Mouse (Mus musculus) embryonic facial prominence, embryonic 14.5 days (tissue): ENCODE data around the gene Tectb. TPM values are rescaled to one million over a fixed set of nuclear protein-coding genes. Genes with fewer than 3 reads are reported as not detected.

Experiments
- ATAC-seq: fragments of 200-750 bp; cut with Nextera tagmentation; 2 replicates; pipeline ENCODE4 v1.8.0; 2017; ENCODE audit warnings: low read depth, moderate number of reproducible peaks, moderate TSS enrichment
- DNase-seq: peaks from one replicate; pipeline ENCODE4 v3.0.0-alpha.2; 2015; ENCODE audit warnings: low spot score
- H3K27ac ChIP-seq: fragments of 300-500 bp; sonication (generic); replicated peaks from 2 replicates; pipeline ENCODE4 v1.5.1; 2014; ENCODE audit warnings: low read depth, mild to moderate bottlenecking, low read length, moderate library complexity
- H3K27me3 ChIP-seq: fragments of 300-500 bp; sonication (generic); replicated peaks from 2 replicates; pipeline ENCODE4 v1.6.1; 2014; ENCODE audit warnings: low read length; ENCODE audit not compliant: control insufficient read depth, insufficient read depth
- H3K36me3 ChIP-seq: fragments of 300-500 bp; sonication (generic); 2 replicates; pipeline ENCODE4 v1.6.1; 2014; ENCODE audit warnings: low read length, mixed read lengths; ENCODE audit not compliant: control insufficient read depth, insufficient read depth
- H3K4me1 ChIP-seq: fragments of 300-500 bp; sonication (generic); 2 replicates; pipeline ENCODE4 v1.6.1; 2014; ENCODE audit warnings: antibody characterized with exemption, low read length; ENCODE audit not compliant: control insufficient read depth, insufficient read depth
- H3K4me2 ChIP-seq: fragments of 300-500 bp; sonication (generic); 2 replicates; pipeline ENCODE4 v1.6.1; 2014; ENCODE audit warnings: low read depth, mild to moderate bottlenecking, low read length, moderate library complexity, mixed read lengths
- H3K4me3 ChIP-seq: fragments of 300-500 bp; sonication (generic); 2 replicates; pipeline ENCODE4 v1.5.1; 2014; ENCODE audit warnings: low read depth, mild to moderate bottlenecking, low read length
- H3K9ac ChIP-seq: fragments of 300-500 bp; sonication (generic); 2 replicates; pipeline ENCODE4 v1.6.1; 2014; ENCODE audit warnings: low read depth, mild to moderate bottlenecking, low read length, moderate library complexity, mixed read lengths
- H3K9me3 ChIP-seq: fragments of 300-500 bp; sonication (generic); 2 replicates; pipeline ENCODE4 v1.6.1; 2016; ENCODE audit warnings: low read length; ENCODE audit not compliant: control insufficient read depth
- whole genome bisulfite sequencing: fragments of 180-500 bp; shearing (Covaris S2); extraction: QIAGEN DNeasy Blood & Tissue Kit; methylation state at CpG from one replicate; pipeline ENCODE4 v1.1.7; 2014; 5-methylcytosine and 5-hydroxymethylcytosine counted together
- polyA plus RNA-seq: library from polyadenylated mRNA; unstranded; fragments of >200 nt; fragmentation: Nextera tagmentation; extraction: Ambion mirVana; gene quantifications from 2 replicates; pipeline ENCODE4 v1.2.1, GENCODE M21; 2014

The Tectb gene
- polyA plus RNA-seq, result 1.6 and 2.4 TPM in 2 replicates

DNA sequence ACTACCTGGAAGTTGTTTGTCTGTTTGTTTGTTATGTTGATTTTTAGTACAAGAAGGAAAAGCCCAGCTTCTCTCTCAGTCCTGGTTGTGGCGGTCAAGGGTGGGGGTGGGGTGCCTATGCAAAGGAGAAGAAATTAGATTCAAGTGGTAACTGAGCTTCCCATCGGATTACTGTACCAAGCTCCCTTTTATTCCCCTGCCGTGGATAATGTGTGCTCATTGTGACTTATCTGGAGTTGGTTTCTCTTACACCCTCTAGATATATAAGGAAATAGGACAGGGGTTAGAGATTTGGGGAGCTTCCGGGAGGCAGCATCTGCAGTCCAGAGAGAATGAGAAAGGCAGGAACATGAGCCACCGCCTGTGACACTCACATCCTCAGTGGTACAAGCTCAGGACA is at the start of gene Tectb:
Tectb (plus strand) TSS at position 301 of the 400 bp plus-strand sequence.
- no peak for ATAC-seq
- Histone ChIP-seq H3K9ac (no peak within 1 kb of the TSS), H3K27ac (no peak within 1 kb of the TSS), H3K4me3 (no peak within 1 kb of the TSS), H3K27me3 (no peaks in the 10 kb centered on the region), H3K4me2 (no peak within 1 kb of the TSS), H3K36me3 (no peaks in the 10 kb centered on the region), H3K4me1 (no peaks in the 10 kb centered on the region), H3K9me3 (no peaks in the 10 kb centered on the region)
- WGBS, result 70% methylated on average over 5 of the region's 5 CpGs
- DNase-seq, result no peak

- Histone ChIP-seq H3K9ac (no peak overlapping the region), H3K36me3 (no peaks in the 10 kb centered on the region), H3K4me3 (no peak overlapping the region), H3K27ac (no peak overlapping the region), H3K4me1 (peaks cover 1% of the 10 kb centered on the region; the same call in 1 of the 2 replicates), H3K4me2 (no peak overlapping the region), H3K27me3 (no peaks in the 10 kb centered on the region), H3K9me3 (no peaks in the 10 kb centered on the region)
- WGBS, result 52% methylated on average over 1 of the region's 1 CpGs
- ATAC-seq (no peak), DNase-seq (no peak)
Observed at GRCm38 (mm10) chr19:55131747-55132146, 48.8 kb upstream of the Tectb start.

- Histone ChIP-seq H3K9ac (no peak overlapping the region), H3K4me2 (no peak overlapping the region), H3K27ac (no peak overlapping the region), H3K27me3 (no peaks in the 10 kb centered on the region), H3K9me3 (no peaks in the 10 kb centered on the region), H3K36me3 (no peaks in the 10 kb centered on the region), H3K4me1 (peaks cover 6% of the 10 kb centered on the region; the same call in 1 of the 2 replicates), H3K4me3 (no peak overlapping the region)
- ATAC-seq (no peak), DNase-seq (no peak)
- 82% methylated on average over 3 of the region's 3 CpGs for whole genome bisulfite sequencing
Observed at GRCm38 (mm10) chr19:55132476-55132875, 48.1 kb upstream of the Tectb start.

DNA sequence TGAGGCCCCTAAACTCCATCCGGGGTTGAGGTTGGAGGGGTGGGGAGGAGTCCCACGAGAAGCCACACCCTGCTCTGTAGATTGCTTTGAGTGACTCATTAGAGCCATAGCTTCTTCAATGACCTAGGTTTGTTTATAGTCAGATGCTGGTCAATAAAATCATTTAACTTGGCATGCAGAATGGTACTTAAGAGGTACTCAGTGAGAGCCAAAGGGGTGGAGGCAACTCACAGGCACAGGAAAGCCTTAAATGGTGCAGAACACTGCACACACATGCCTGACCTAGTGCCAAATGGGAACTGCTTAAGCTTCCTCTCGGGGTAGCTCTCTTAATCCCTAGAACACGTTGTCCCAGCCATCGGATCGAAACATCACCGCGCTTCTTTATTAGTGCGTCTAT is 46.0 kb upstream of the Tectb start:
- Histone ChIP-seq H3K36me3 (no peaks in the 10 kb centered on the region), H3K27me3 (no peaks in the 10 kb centered on the region), H3K27ac (no peak overlapping the region), H3K9ac (no peak overlapping the region), H3K9me3 (no peaks in the 10 kb centered on the region), H3K4me1 (peaks cover 6% of the 10 kb centered on the region; the same call in 1 of the 2 replicates), H3K4me3 (no peak overlapping the region), H3K4me2 (no peak overlapping the region)
- ATAC-seq (no peak), DNase-seq (no peak)
- 83% methylated on average over 9 of the region's 9 CpGs for WGBS

DNA sequence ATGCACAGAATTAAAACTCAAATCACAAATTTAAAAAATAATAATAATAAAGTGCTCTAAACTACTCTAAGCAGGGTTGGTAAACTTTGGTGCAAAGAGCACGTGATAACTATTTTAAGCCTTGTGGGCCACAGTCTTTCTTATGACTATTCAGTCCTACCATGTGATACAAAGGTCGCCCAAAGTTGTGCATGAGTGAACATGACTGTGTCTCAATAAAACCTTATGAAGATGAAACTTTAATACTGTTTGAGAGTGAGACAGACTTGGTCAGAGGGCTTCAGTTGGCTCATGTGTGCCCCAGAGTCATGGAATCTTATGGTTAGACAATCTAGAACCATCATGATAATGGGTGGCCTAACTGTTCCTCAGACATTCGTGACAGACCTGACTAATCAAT is 44.6 kb upstream of the Tectb start:
- ATAC-seq (no peak), DNase-seq (no peak)
- no peak overlapping the region for H3K4me2 ChIP-seq
- 82% methylated on average over 3 of the region's 3 CpGs for WGBS
- H3K4me3 ChIP-seq, result no peak overlapping the region
- H3K4me1 ChIP-seq, result peaks cover 6% of the 10 kb centered on the region; the same call in 1 of the 2 replicates
- no peak overlapping the region for H3K27ac ChIP-seq
- no peak overlapping the region for H3K9ac ChIP-seq
- no peaks in the 10 kb centered on the region for H3K9me3 ChIP-seq
- H3K36me3 ChIP-seq, result no peaks in the 10 kb centered on the region
- H3K27me3 ChIP-seq, result no peaks in the 10 kb centered on the region

GRCm38 (mm10) chr19:55136693-55137427 is 43.7 kb upstream of the Tectb start:
- no peak for ATAC-seq
- H3K4me2 ChIP-seq, result no peak overlapping the region
- no peaks in the 10 kb centered on the region for H3K9me3 ChIP-seq
- no peaks in the 10 kb centered on the region for H3K36me3 ChIP-seq
- H3K4me1 ChIP-seq, result peaks cover 6% of the 10 kb centered on the region; the same call in 1 of the 2 replicates
- no peak overlapping the region for H3K9ac ChIP-seq
- DNase-seq, result peak; percentile 44
- H3K27ac ChIP-seq, result no peak overlapping the region
- 58% methylated on average over 4 of the region's 4 CpGs for WGBS
- no peaks in the 10 kb centered on the region for H3K27me3 ChIP-seq
- no peak overlapping the region for H3K4me3 ChIP-seq

DNA sequence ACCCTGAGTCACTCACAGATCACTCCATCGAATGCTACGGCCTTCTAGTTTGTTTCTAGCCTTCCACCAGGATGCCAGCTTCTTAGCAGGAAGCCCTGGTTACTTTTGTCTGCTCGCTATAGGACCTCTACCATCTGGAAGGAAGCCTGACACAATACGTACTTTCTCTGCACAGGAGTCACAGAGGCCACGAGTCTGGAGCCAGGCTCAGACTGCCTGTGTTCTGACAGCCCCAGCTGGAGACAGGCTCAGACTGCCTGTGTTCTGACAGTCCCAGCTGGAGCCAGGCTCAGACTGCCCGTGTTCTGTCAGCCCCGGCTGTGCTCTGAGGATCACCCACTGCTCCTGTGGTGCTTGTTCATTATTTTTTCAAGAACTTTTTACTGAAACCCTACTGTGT is 42.6 kb upstream of the Tectb start:
- ATAC-seq (no peak), DNase-seq (no peak)
- H3K9ac ChIP-seq, result no peak overlapping the region
- no peaks in the 10 kb centered on the region for H3K27me3 ChIP-seq
- no peak overlapping the region for H3K4me3 ChIP-seq
- H3K4me1 ChIP-seq, result peaks cover 6% of the 10 kb centered on the region; the same call in 1 of the 2 replicates
- no peaks in the 10 kb centered on the region for H3K36me3 ChIP-seq
- WGBS, result 38% methylated on average over 7 of the region's 7 CpGs
- no peaks in the 10 kb centered on the region for H3K9me3 ChIP-seq
- H3K4me2 ChIP-seq, result no peak overlapping the region
- no peak overlapping the region for H3K27ac ChIP-seq

DNA sequence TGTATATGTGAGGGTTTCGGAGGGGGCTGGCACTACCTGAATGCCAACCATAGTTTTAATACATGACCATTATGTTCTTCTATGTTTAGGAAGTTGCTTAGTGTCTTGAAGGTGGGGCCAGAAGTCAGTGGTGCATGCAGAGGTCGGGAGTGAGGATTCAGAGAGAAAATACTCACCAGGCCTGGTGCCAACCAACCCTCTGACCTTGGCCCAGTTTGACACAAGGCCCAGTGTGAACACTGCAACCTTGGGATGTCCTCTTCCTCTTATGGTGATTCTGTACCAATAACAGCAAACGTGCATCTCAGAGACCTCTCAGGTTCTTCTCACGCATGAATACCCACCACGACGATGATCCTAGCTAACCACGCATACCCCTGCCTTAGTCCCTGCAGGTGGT is 42.0 kb upstream of the Tectb start:
- ATAC-seq (no peak), DNase-seq (no peak)
- Histone ChIP-seq H3K9ac (no peak overlapping the region), H3K36me3 (no peaks in the 10 kb centered on the region), H3K4me2 (no peak overlapping the region), H3K4me3 (no peak overlapping the region), H3K27me3 (no peaks in the 10 kb centered on the region), H3K9me3 (no peaks in the 10 kb centered on the region), H3K4me1 (peaks cover 6% of the 10 kb centered on the region; the same call in 1 of the 2 replicates), H3K27ac (no peak overlapping the region)
- 80% methylated on average over 7 of the region's 7 CpGs for WGBS

DNA sequence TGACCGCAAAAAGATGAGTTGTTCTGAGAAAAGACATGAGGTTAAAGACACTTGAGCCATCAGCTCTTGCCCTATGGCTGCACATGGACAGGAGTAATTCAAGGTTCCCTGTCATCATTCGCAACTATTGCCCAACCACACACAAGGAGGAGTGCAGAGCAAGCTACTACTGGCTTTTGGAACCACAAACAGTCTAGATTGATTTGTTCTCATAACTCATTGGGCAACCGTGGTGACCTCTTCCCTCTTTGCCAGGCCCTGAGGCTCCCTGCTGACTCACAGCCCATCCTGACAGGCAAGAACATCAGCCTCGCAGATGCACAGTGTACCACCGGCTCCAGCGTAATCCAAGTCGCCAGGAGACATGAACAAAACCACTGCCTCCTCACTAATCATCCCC is 41.2 kb upstream of the Tectb start:
- Histone ChIP-seq H3K4me3 (no peak overlapping the region), H3K27me3 (no peaks in the 10 kb centered on the region), H3K9me3 (no peaks in the 10 kb centered on the region), H3K9ac (no peak overlapping the region), H3K36me3 (no peaks in the 10 kb centered on the region), H3K4me1 (peaks cover 12% of the 10 kb centered on the region), H3K27ac (no peak overlapping the region), H3K4me2 (no peak overlapping the region)
- no peak for ATAC-seq
- 60% methylated on average over 7 of the region's 7 CpGs for WGBS
- DNase-seq, result no peak
